Comparison of ENCODE assay signal across 17 mouse cellular contexts in genomic region chr6:97868005-97868404, GRCm38 (mm10).
"Had no signal": no experiment of that assay in that cellular context is flagged by ENCODE, and none has a peak within 500 bp of the region (broad histone marks: within the 10 kb centered on the region; RNA-seq: fewer than 3 reads in every experiment).

No protein-coding gene starts in this region.

- H3K4me1 ChIP-seq: limb, embryonic 15.5 days; midbrain, embryonic 12.5 days; neural tube, embryonic 13.5 days had no signal

- H3K27me3 ChIP-seq: kidney, embryonic 15.5 days; limb, embryonic 15.5 days; midbrain, embryonic 12.5 days; neural tube, embryonic 13.5 days had no signal

- H3K9ac ChIP-seq: kidney, embryonic 15.5 days; limb, embryonic 15.5 days; liver, embryonic 14.5 days; midbrain, embryonic 12.5 days; neural tube, embryonic 13.5 days had no signal

- H3K4me2 ChIP-seq: kidney, embryonic 15.5 days; limb, embryonic 15.5 days; midbrain, embryonic 12.5 days; neural tube, embryonic 13.5 days had no signal

- H3K4me3 ChIP-seq: kidney, embryonic 15.5 days; limb, embryonic 15.5 days; midbrain, embryonic 12.5 days; neural tube, embryonic 13.5 days had no signal

- H3K27ac ChIP-seq: kidney, embryonic 15.5 days; limb, embryonic 15.5 days; liver, embryonic 14.5 days; midbrain, embryonic 12.5 days; neural tube, embryonic 13.5 days had no signal

- H3K9me3 ChIP-seq: kidney, embryonic 15.5 days; limb, embryonic 15.5 days; midbrain, embryonic 12.5 days; neural tube, embryonic 13.5 days had no signal

- ATAC-seq: midbrain, embryonic 16.5 days had no signal

- H3K36me3 ChIP-seq: kidney, embryonic 15.5 days; limb, embryonic 15.5 days; midbrain, embryonic 12.5 days; neural tube, embryonic 13.5 days had no signal

- DNase-seq: kidney, adult 2 months; kidney, postnatal 14 days; layer of hippocampus, adult 9-11 months; layer of hippocampus, postnatal 36 days; lung, adult 2 months; lung, postnatal 14 days; retina, postnatal 1 day; right cerebral cortex, postnatal 4 days; spleen, adult 18-20 months; thymus, adult 18-20 months; thymus, postnatal 14 days had no signal
